Mouse (Mus musculus): ENCODE results near the gene Col3a1.

The Col3a1 gene

DNA sequence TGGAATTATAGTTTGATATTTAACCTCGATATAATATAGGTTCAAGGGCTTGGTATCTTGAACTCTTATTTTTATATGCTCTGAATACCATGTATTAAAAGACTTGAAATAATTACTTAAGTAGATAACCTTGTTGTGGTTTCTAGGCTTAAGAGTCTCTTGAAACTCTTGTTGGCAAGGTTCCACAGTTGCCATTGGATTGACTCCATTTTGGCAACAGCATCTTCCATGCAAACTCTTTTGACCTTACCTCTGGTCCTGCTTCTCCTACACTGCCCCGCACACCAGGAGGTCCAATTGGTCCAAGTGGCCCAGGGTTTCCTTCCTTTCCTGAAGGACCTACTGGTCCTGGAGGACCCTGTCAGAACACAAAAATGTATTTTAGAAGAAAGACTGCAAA is 70.5 kb downstream of the Col3a1 start:
- DNase-seq (ENCODE audit: low spot score in 2 of 2): no peak

All from left cerebral cortex, adult 9 months (tissue).